Mouse (Mus musculus): ENCODE results near the gene Efhd2.

DNA sequence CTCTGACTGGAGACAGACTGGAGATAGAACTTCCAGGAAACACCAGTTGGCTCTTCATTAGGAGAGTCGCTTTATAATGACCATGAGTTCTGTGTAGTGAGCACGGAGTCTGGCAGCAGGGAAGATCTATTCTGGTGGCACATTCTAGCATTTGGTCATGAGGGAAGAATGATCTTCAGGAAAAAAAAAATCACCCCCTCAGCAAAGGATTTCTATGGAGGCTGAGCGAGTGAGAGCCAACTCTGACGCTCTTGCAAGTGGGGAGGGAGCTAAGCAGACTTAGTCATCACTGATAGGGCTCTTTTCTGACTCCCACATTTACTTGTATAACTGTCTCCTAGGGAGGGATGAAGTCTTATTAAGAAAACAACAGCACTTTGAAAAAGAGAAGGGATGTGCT lies 4.4 kb upstream of the Efhd2 start:
- no peak for TF ChIP-seq CTCF (IDR thresholded peaks at IDR 0.05; ENCODE audit: insufficient read depth, low read length)
- TF ChIP-seq POLR2A (IDR thresholded peaks at IDR 0.05; ENCODE audit: borderline replicate concordance, extremely low read depth, low read depth, low read length): no peak

Measured in lung, adult 2 months (tissue).